Mouse (Mus musculus): ENCODE measurements around the gene Gpr157. TPM values are rescaled to one million over a fixed set of nuclear protein-coding genes. Genes with fewer than 3 reads are reported as not detected.
A peak's percentile ranks its signal among the peaks of the same experiment; 100 is the strongest.

The Gpr157 gene
- polyA plus RNA-seq, 1 experiment from 2014 or later = 0.18 TPM

- Histone ChIP-seq H3K27ac (no peak overlapping the region), H3K4me1 (peaks cover 59% of the 10 kb centered on the region), H3K9me3 (replicated peaks) (no peaks in the 10 kb centered on the region), H3K4me3 (no peak overlapping the region), H3K9ac (no peak overlapping the region), H3K4me2 (no peak overlapping the region), H3K27me3 (replicated peaks) (peaks cover 27% of the 10 kb centered on the region), H3K36me3 (no peaks in the 10 kb centered on the region)
- WGBS (ENCODE audit: insufficient replicate concordance) = 71% methylated on average over 7 of the region's 7 CpGs
- no peak for ATAC-seq
These were observed 48.1 kb downstream of the Gpr157 start for GRCm38 (mm10) chr4:150135254-150135653.

GRCm38 (mm10) chr4:150136693-150137092, 49.5 kb downstream of the Gpr157 start:
- Histone ChIP-seq H3K4me2 (no peak overlapping the region), H3K27me3 (replicated peaks) (peaks cover 27% of the 10 kb centered on the region), H3K27ac (no peak overlapping the region), H3K9me3 (replicated peaks) (no peaks in the 10 kb centered on the region), H3K36me3 (no peaks in the 10 kb centered on the region), H3K4me3 (no peak overlapping the region), H3K4me1 (peaks cover 45% of the 10 kb centered on the region), H3K9ac (no peak overlapping the region)
- 6% methylated on average over 10 of the region's 10 CpGs for WGBS (ENCODE audit: insufficient replicate concordance)
- no peak for ATAC-seq

- H3K4me1 ChIP-seq = peaks cover 40% of the 10 kb centered on the region
- H3K4me3 ChIP-seq = no peak overlapping the region
- H3K27me3 ChIP-seq (replicated peaks) = peaks cover 27% of the 10 kb centered on the region
- no peak overlapping the region for H3K9ac ChIP-seq
- no peaks in the 10 kb centered on the region for H3K9me3 ChIP-seq (replicated peaks)
- no peaks in the 10 kb centered on the region for H3K36me3 ChIP-seq
- peak overlapping the region; percentile 59 for H3K4me2 ChIP-seq
- 69% methylated on average over 7 of the region's 7 CpGs for WGBS (ENCODE audit: insufficient replicate concordance)
- H3K27ac ChIP-seq = no peak overlapping the region
- ATAC-seq = peak; percentile 6; the same call in 1 of the 2 replicates
These were observed 50.4 kb downstream of the Gpr157 start for GRCm38 (mm10) chr4:150137368-150138083.

GRCm38 (mm10) chr4:150138084-150138543, 50.9 kb downstream of the Gpr157 start:
- ATAC-seq = peak; percentile 81
- peaks cover 27% of the 10 kb centered on the region for H3K27me3 ChIP-seq (replicated peaks)
- H3K4me1 ChIP-seq = peaks cover 34% of the 10 kb centered on the region
- peak overlapping the region; percentile 59 for H3K4me2 ChIP-seq
- H3K9ac ChIP-seq = peak overlapping the region; percentile 37; the same call in 1 of the 2 replicates
- 18% methylated on average over 9 of the region's 9 CpGs for WGBS (ENCODE audit: insufficient replicate concordance)
- H3K9me3 ChIP-seq (replicated peaks) = no peaks in the 10 kb centered on the region
- peak overlapping the region; percentile 34 for H3K4me3 ChIP-seq
- no peaks in the 10 kb centered on the region for H3K36me3 ChIP-seq
- H3K27ac ChIP-seq = no peak overlapping the region

- peaks cover 23% of the 10 kb centered on the region for H3K27me3 ChIP-seq (replicated peaks)
- no peaks in the 10 kb centered on the region for H3K9me3 ChIP-seq (replicated peaks)
- 65% methylated on average over 13 of the region's 13 CpGs for WGBS (ENCODE audit: insufficient replicate concordance)
- H3K4me1 ChIP-seq = peaks cover 33% of the 10 kb centered on the region
- no peak for ATAC-seq
- no peak overlapping the region for H3K4me2 ChIP-seq
- no peak overlapping the region for H3K9ac ChIP-seq
- no peaks in the 10 kb centered on the region for H3K36me3 ChIP-seq
- H3K4me3 ChIP-seq = no peak overlapping the region
- H3K27ac ChIP-seq = no peak overlapping the region
These were observed 51.9 kb downstream of the Gpr157 start for GRCm38 (mm10) chr4:150139090-150139489.

- Histone ChIP-seq H3K4me2 (no peak overlapping the region), H3K4me1 (peaks cover 33% of the 10 kb centered on the region), H3K9me3 (replicated peaks) (no peaks in the 10 kb centered on the region), H3K4me3 (no peak overlapping the region), H3K27ac (no peak overlapping the region), H3K36me3 (no peaks in the 10 kb centered on the region), H3K9ac (no peak overlapping the region), H3K27me3 (replicated peaks) (peaks cover 21% of the 10 kb centered on the region)
- ATAC-seq = no peak
- 72% methylated on average over 7 of the region's 7 CpGs for WGBS (ENCODE audit: insufficient replicate concordance)
These were observed 53.2 kb downstream of the Gpr157 start for GRCm38 (mm10) chr4:150140346-150140745.

GRCm38 (mm10) chr4:150144242-150144641, 57.1 kb downstream of the Gpr157 start:
- 28% methylated on average over 12 of the region's 12 CpGs for WGBS (ENCODE audit: insufficient replicate concordance)
- no peak overlapping the region for H3K4me3 ChIP-seq
- no peak overlapping the region for H3K9ac ChIP-seq
- H3K4me1 ChIP-seq = 0 out of 2 replicates have a peak, but pooled peaks cover 4% of the 10 kb centered on the region
- H3K9me3 ChIP-seq (replicated peaks) = 0 out of 2 replicates have a peak, but pooled peaks cover 3% of the 10 kb centered on the region
- no peaks in the 10 kb centered on the region for H3K36me3 ChIP-seq
- no peak overlapping the region for H3K27ac ChIP-seq
- H3K27me3 ChIP-seq (replicated peaks) = peaks cover 14% of the 10 kb centered on the region
- peak overlapping the region; percentile 23 for H3K4me2 ChIP-seq
- no peak for ATAC-seq

- no peak for ATAC-seq
- H3K4me1 ChIP-seq = 0 out of 2 replicates have a peak, but pooled peaks cover 4% of the 10 kb centered on the region
- H3K9ac ChIP-seq = no peak overlapping the region
- H3K27me3 ChIP-seq (replicated peaks) = 0 out of 2 replicates have a peak, but pooled peaks cover 5% of the 10 kb centered on the region
- H3K27ac ChIP-seq = no peak overlapping the region
- H3K4me2 ChIP-seq = no peak overlapping the region
- WGBS (ENCODE audit: insufficient replicate concordance) = 66% methylated on average over 4 of the region's 4 CpGs
- 0 out of 2 replicates have a peak, but pooled peaks cover 3% of the 10 kb centered on the region for H3K9me3 ChIP-seq (replicated peaks)
- no peak overlapping the region for H3K4me3 ChIP-seq
- H3K36me3 ChIP-seq = no peaks in the 10 kb centered on the region
These were observed 59.1 kb downstream of the Gpr157 start for GRCm38 (mm10) chr4:150146286-150146685.

GRCm38 (mm10) chr4:150151045-150151444, 63.9 kb downstream of the Gpr157 start:
- Histone ChIP-seq H3K27ac (no peak overlapping the region), H3K27me3 (replicated peaks) (no peaks in the 10 kb centered on the region), H3K4me3 (no peak overlapping the region), H3K4me1 (peaks cover 12% of the 10 kb centered on the region), H3K36me3 (no peaks in the 10 kb centered on the region), H3K4me2 (no peak overlapping the region), H3K9me3 (replicated peaks) (0 out of 2 replicates have a peak, but pooled peaks cover 3% of the 10 kb centered on the region), H3K9ac (no peak overlapping the region)
- ATAC-seq = no peak
- 65% methylated on average over 7 of the region's 7 CpGs for whole genome bisulfite sequencing (ENCODE audit: insufficient replicate concordance)

GRCm38 (mm10) chr4:150152483-150152882, 65.3 kb downstream of the Gpr157 start:
- H3K4me3 ChIP-seq = no peak overlapping the region
- ATAC-seq = peak; percentile 88
- no peak overlapping the region; the same call in 1 of the 2 replicates for H3K27ac ChIP-seq
- 32% methylated on average over 8 of the region's 8 CpGs for WGBS (ENCODE audit: insufficient replicate concordance)
- no peaks in the 10 kb centered on the region for H3K36me3 ChIP-seq
- peaks cover 4% of the 10 kb centered on the region; the same call in 1 of the 2 replicates for H3K27me3 ChIP-seq (replicated peaks)
- peaks cover 12% of the 10 kb centered on the region for H3K4me1 ChIP-seq
- H3K9me3 ChIP-seq (replicated peaks) = 0 out of 2 replicates have a peak, but pooled peaks cover 3% of the 10 kb centered on the region
- H3K4me2 ChIP-seq = 0 out of 2 replicates have a peak overlapping the region, but pooled peaks have one; percentile 6
- no peak overlapping the region for H3K9ac ChIP-seq

- no peak for ATAC-seq
- no peaks in the 10 kb centered on the region for H3K9me3 ChIP-seq (replicated peaks)
- 75% methylated on average over 4 of the region's 4 CpGs for WGBS (ENCODE audit: insufficient replicate concordance)
- peaks cover 12% of the 10 kb centered on the region for H3K4me1 ChIP-seq
- no peaks in the 10 kb centered on the region for H3K36me3 ChIP-seq
- no peak overlapping the region for H3K4me2 ChIP-seq
- no peak overlapping the region for H3K9ac ChIP-seq
- no peak overlapping the region for H3K4me3 ChIP-seq
- peaks cover 24% of the 10 kb centered on the region; the same call in 1 of the 2 replicates for H3K27me3 ChIP-seq (replicated peaks)
- no peak overlapping the region for H3K27ac ChIP-seq
These were observed 68.1 kb downstream of the Gpr157 start for GRCm38 (mm10) chr4:150155301-150155700.
